Mouse (Mus musculus) small intestine, adult 2 months (tissue): Measurements from ENCODE around the gene Mis12.

Experiments used
- CTCF ChIP-seq: fragments of 200-500 bp; IDR thresholded peaks from 2 replicates; pipeline ENCODE4 v1.5.1; 2012; ENCODE audit warnings: low read depth, mild to moderate bottlenecking, control low read depth, inconsistent platforms, low read length, moderate library complexity, mixed read lengths; ENCODE audit not compliant: insufficient replicate concordance, insufficient read length; ENCODE audit errors: extremely low read depth
- POLR2A ChIP-seq: fragments of 200-500 bp; IDR thresholded peaks from 2 replicates; pipeline ENCODE4 v1.6.1; 2012; ENCODE audit warnings: low read depth, mild to moderate bottlenecking, control low read depth, inconsistent platforms, low read length, moderate library complexity

GRCm38 (mm10) chr11:71019201-71020068, at the start of gene Mis12, which contains the start of gene Derl2:
- TF ChIP-seq CTCF (no peak), POLR2A (peak; percentile 68; the same call in 1 of the 2 replicates)
